ENCODE assay signal across 27 mouse cellular contexts in genomic region chr19:37471680-37472079, GRCm38 (mm10). TPM values are rescaled to one million over a fixed set of nuclear protein-coding genes. Genes with fewer than 3 reads are reported as not detected.
DNase-seq lines count a peak whose midpoint lies in the region; ATAC-seq and TF ChIP-seq lines count a peak whose summit lies in the region.
"Had no signal": no experiment of that assay in that cellular context is flagged by ENCODE, and none has a peak within 500 bp of the region (broad histone marks: within the 10 kb centered on the region; RNA-seq: fewer than 3 reads in every experiment).

No protein-coding gene starts in this region.

- ATAC-seq in kidney, embryonic 14.5 days (ENCODE audit: low FRiP score, low TSS enrichment), result no peak
- ATAC-seq in megakaryocyte progenitor cell, adult 5-6 weeks (replicated peaks; ENCODE audit: poor library complexity), result no peak
- ATAC-seq: CD4-positive, CD25-positive, alpha-beta regulatory T cell, adult 4 months; forebrain, embryonic 13.5 days; forebrain, embryonic 16.5 days; Patski had no signal

- H3K4me3 ChIP-seq in kidney, adult 2 months (ENCODE audit: insufficient read depth, low read depth, low read length), result no peak overlapping the region
- H3K4me3 ChIP-seq in kidney, embryonic 14.5 days (ENCODE audit: low read length), result no peak overlapping the region
- no peak overlapping the region for H3K4me3 ChIP-seq in bone marrow, adult 2 months (replicated peaks; ENCODE audit: control insufficient read depth, low read depth, low read length)
- H3K4me3 ChIP-seq: forebrain, embryonic 10.5 days; forebrain, embryonic 13.5 days; heart, adult 2 months; heart, embryonic 10.5 days; heart, embryonic 13.5 days had no signal

- H3K4me1 ChIP-seq in kidney, adult 2 months (ENCODE audit: control insufficient read depth, insufficient read depth, low read length), result no peaks in the 10 kb centered on the region
- no peaks in the 10 kb centered on the region for H3K4me1 ChIP-seq in kidney, embryonic 14.5 days (ENCODE audit: control insufficient read depth, insufficient read depth, low read length)
- peaks cover 6% of the 10 kb centered on the region for H3K4me1 ChIP-seq in bone marrow, adult 2 months (ENCODE audit: control insufficient read depth, insufficient read depth, low read length)
- H3K4me1 ChIP-seq: forebrain, embryonic 13.5 days; heart, embryonic 10.5 days; heart, embryonic 13.5 days had no signal

- H3K27ac ChIP-seq in kidney, adult 2 months (ENCODE audit: insufficient read depth, low read depth, low read length), result no peak overlapping the region
- no peak overlapping the region for H3K27ac ChIP-seq in kidney, embryonic 14.5 days (ENCODE audit: low read depth, low read length)
- H3K27ac ChIP-seq in bone marrow, adult 2 months (ENCODE audit: control insufficient read depth, insufficient read depth, low read depth, low read length, poor library complexity), result peak overlapping the region; percentile 75
- H3K27ac ChIP-seq: forebrain, embryonic 10.5 days; forebrain, embryonic 13.5 days; heart, adult 2 months; heart, embryonic 10.5 days; heart, embryonic 13.5 days; hindbrain, embryonic 14.5 days had no signal

- H3K27me3 ChIP-seq in kidney, adult 2 months (replicated peaks; ENCODE audit: control insufficient read depth, insufficient read depth, low read length), result no peaks in the 10 kb centered on the region
- no peaks in the 10 kb centered on the region for H3K27me3 ChIP-seq in kidney, embryonic 14.5 days (ENCODE audit: control insufficient read depth, insufficient read depth, low read length)
- H3K27me3 ChIP-seq: forebrain, embryonic 13.5 days had no signal

- no peak overlapping the region for H3K4me2 ChIP-seq in kidney, embryonic 14.5 days (replicated peaks; ENCODE audit: low read depth, low read length)
- H3K4me2 ChIP-seq: forebrain, embryonic 13.5 days; heart, embryonic 13.5 days; hindbrain, embryonic 14.5 days had no signal

- H3K9me3 ChIP-seq in kidney, embryonic 14.5 days (ENCODE audit: control insufficient read depth, low read length), result no peaks in the 10 kb centered on the region
- H3K9me3 ChIP-seq: forebrain, embryonic 10.5 days; forebrain, embryonic 13.5 days; G1E; heart, embryonic 10.5 days; heart, embryonic 13.5 days had no signal

- WGBS in kidney, adult 2 months, result 75% methylated on average over 4 of the region's 4 CpGs
- 85% methylated on average over 4 of the region's 4 CpGs for WGBS in kidney, embryonic 14.5 days
- WGBS in bone marrow, adult 2 months, result 58% methylated on average over 4 of the region's 4 CpGs

- no peak for TF ChIP-seq CTCF in kidney, adult 2 months (conservative IDR thresholded peaks at IDR 0.05; ENCODE audit: insufficient read depth, insufficient read length, low read depth, low read length)
- no peak for TF ChIP-seq CTCF in bone marrow, adult 2 months (IDR thresholded peaks at IDR 0.05; ENCODE audit: control insufficient read depth, insufficient read depth, low read length)

- TF ChIP-seq POLR2A in kidney, adult 2 months (IDR thresholded peaks at IDR 0.05; ENCODE audit: low read depth, low read length), result no peak
- TF ChIP-seq POLR2A in bone marrow, adult 2 months (IDR thresholded peaks at IDR 0.05; ENCODE audit: borderline replicate concordance, control insufficient read depth, low read depth, low read length), result no peak

- no peaks in the 10 kb centered on the region for H3K36me3 ChIP-seq in kidney, adult 2 months (ENCODE audit: control insufficient read depth, insufficient read depth, low read length)
- H3K36me3 ChIP-seq in kidney, embryonic 14.5 days (ENCODE audit: control insufficient read depth, insufficient read depth, low read length), result no peaks in the 10 kb centered on the region
- H3K36me3 ChIP-seq: forebrain, embryonic 10.5 days; G1E; heart, embryonic 10.5 days; heart, embryonic 13.5 days had no signal

- peak; percentile 17 for DNase-seq in kidney, adult 2 months
- DNase-seq in spleen, postnatal 36 days (ENCODE audit: low spot score in 2 of 2), result peak; percentile 67 to 72
- DNase-seq in spleen, postnatal 10 days (ENCODE audit: low spot score in 2 of 2), result no peak
- DNase-seq in left cerebral cortex, adult 8-10 months (ENCODE audit: low spot score in 2 of 2), result no peak
- no peak for DNase-seq in adrenal gland, adult 8-10 months
- DNase-seq: adrenal gland, adult 2 months; adrenal gland, postnatal 25 days; cerebellum, adult 18-20 months; cerebellum, adult 9-10 months; cerebellum, postnatal 14 days; gastrocnemius, postnatal 10 days; gastrocnemius, postnatal 36 days; heart, postnatal 14 days; heart, postnatal 4 days had no signal

- no peak overlapping the region for H3K9ac ChIP-seq in kidney, embryonic 14.5 days (ENCODE audit: low read depth, low read length)
- H3K9ac ChIP-seq: forebrain, embryonic 13.5 days; heart, embryonic 13.5 days; hindbrain, embryonic 14.5 days had no signal

RNA-seq across cellular contexts. Expression of gene Hhex, which starts 37.1 kb away (rescaled TPM):
- polyA plus RNA-seq in kidney, adult 2 months (2012; rRNA removed), result 3.2 and 3.4 TPM in 2 replicates
- 11.5 and 11.6 TPM in 2 replicates for polyA plus RNA-seq in kidney, embryonic 14.5 days (2014; fragmentation: Nextera tagmentation; extraction: Ambion mirVana)
- polyA plus RNA-seq in bone marrow, adult 2 months (2011; ENCODE audit: insufficient read depth, insufficient read length, low replicate concordance, missing spikeins), result 11.0 and 19.3 TPM in 2 replicates
- 1 to 10 TPM; 1.8 to 5.5 (median 3.4) TPM for total RNA-seq in left cerebral cortex, adult 8-10 months (2022)
- 100 to 1,000 TPM in 2 of 4 experiments, 10 to 100 TPM in 2; 23.6 to 283 (median 97.2) TPM for total RNA-seq in adrenal gland, adult 8-10 months (2022)
- 87.2 and 88.1 TPM in 2 replicates for total RNA-seq in megakaryocyte progenitor cell, adult 5-6 weeks (2015)
- total RNA-seq in megakaryocyte progenitor cell, adult 5-6 weeks (2017), result 28.2 and 29.9 TPM in 2 replicates

Comparison
In these comparisons a context has a peak if more than half of its experiments do, and no peak if none do; other contexts are left out.
1. DNase-seq: peak in kidney, adult 2 months (single experiment) and spleen, postnatal 36 days (2 of 2); none in spleen, postnatal 10 days (0 of 2), left cerebral cortex, adult 8-10 months (0 of 2) and adrenal gland, adult 8-10 months (single experiment).